Mouse (Mus musculus) midbrain, embryonic 11.5 days (tissue): ENCODE measurements around the gene Fam169a. TPM values are rescaled to one million over a fixed set of nuclear protein-coding genes. Genes with fewer than 3 reads are reported as not detected.

Source experiments
- ATAC-seq: fragments of 200-750 bp; cut with Nextera tagmentation; 2 replicates; pipeline ENCODE4 v1.8.0; 2017; ENCODE audit warnings: moderate TSS enrichment, moderate library complexity; ENCODE audit not compliant: low FRiP score
- DNase-seq: peaks from one replicate; pipeline ENCODE4 v3.0.0; 2015; ENCODE audit warnings: low spot score; ENCODE audit errors: missing footprints
- H3K27ac ChIP-seq: fragments of 300-500 bp; sonication (generic); 2 replicates; pipeline ENCODE4 v1.5.1; 2014; ENCODE audit warnings: low read depth, low read length
- H3K27me3 ChIP-seq: fragments of 300-500 bp; sonication (generic); 2 replicates; pipeline ENCODE4 v1.6.1; 2014; ENCODE audit warnings: mild to moderate bottlenecking, low read length, moderate library complexity, mixed read lengths; ENCODE audit not compliant: control insufficient read depth, insufficient read depth
- H3K36me3 ChIP-seq: fragments of 300-500 bp; sonication (generic); 2 replicates; pipeline ENCODE4 v1.6.1; 2014; ENCODE audit warnings: mild to moderate bottlenecking, low read length, moderate library complexity, mixed read lengths; ENCODE audit not compliant: control insufficient read depth, insufficient read depth
- H3K4me1 ChIP-seq: fragments of 300-500 bp; sonication (generic); 2 replicates; pipeline ENCODE4 v1.6.1; 2014; ENCODE audit warnings: low read length; ENCODE audit not compliant: control insufficient read depth, insufficient read depth
- H3K4me2 ChIP-seq: fragments of 300-500 bp; sonication (generic); 2 replicates; pipeline ENCODE4 v1.6.1; 2014; ENCODE audit warnings: mild to moderate bottlenecking, moderate library complexity
- H3K4me3 ChIP-seq: fragments of 300-500 bp; sonication (generic); 2 replicates; pipeline ENCODE4 v1.5.1; 2014; ENCODE audit warnings: low read depth, low read length
- H3K9ac ChIP-seq: fragments of 300-500 bp; sonication (generic); 2 replicates; pipeline ENCODE4 v1.6.1; 2014; ENCODE audit warnings: low read length
- H3K9me3 ChIP-seq: fragments of 300-500 bp; sonication (generic); 2 replicates; pipeline ENCODE4 v1.6.1; 2016; ENCODE audit warnings: low read length; ENCODE audit not compliant: control insufficient read depth
- WGBS: fragments of 180-500 bp; shearing (Covaris S2); extraction: QIAGEN DNeasy Blood & Tissue Kit; methylation state at CpG from one replicate; pipeline ENCODE4 v1.1.7; 2014; 5-methylcytosine and 5-hydroxymethylcytosine counted together
- polyA plus RNA-seq: library from polyadenylated mRNA; unstranded; fragments of >200 nt; fragmentation: Nextera tagmentation; extraction: Ambion mirVana; gene quantifications from 2 replicates; pipeline ENCODE4 v1.2.1, GENCODE M21; 2014

The Fam169a gene
- polyA plus RNA-seq: 13.9 and 14.0 TPM in 2 replicates

- Histone ChIP-seq H3K36me3 (no peaks in the 10 kb centered on the region), H3K9ac (no peak within 1 kb of the TSS), H3K27me3 (no peaks in the 10 kb centered on the region; the same call in 1 of the 2 replicates), H3K9me3 (no peaks in the 10 kb centered on the region), H3K4me1 (peaks cover 3% of the 10 kb centered on the region; the same call in 1 of the 2 replicates), H3K27ac (no peak within 1 kb of the TSS), H3K4me2 (peak within 1 kb of the TSS; percentile 12; the same call in 1 of the 2 replicates), H3K4me3 (no peak within 1 kb of the TSS)
- 29% methylated on average over 15 of the region's 15 CpGs for WGBS
- no peak for ATAC-seq
- DNase-seq: peak; percentile 91
Observed at GRCm38 (mm10) chr13:97066649-97067550, at the start of gene Fam169a. Gene Fam169a (plus strand): TSS chr13:97067286.

- Histone ChIP-seq H3K4me3 (no peak overlapping the region), H3K4me1 (no peaks in the 10 kb centered on the region), H3K27ac (no peak overlapping the region), H3K9me3 (no peaks in the 10 kb centered on the region), H3K27me3 (no peaks in the 10 kb centered on the region), H3K36me3 (no peaks in the 10 kb centered on the region), H3K9ac (no peak overlapping the region), H3K4me2 (no peak overlapping the region)
- DNase-seq: no peak
- 87% methylated on average over 3 of the region's 3 CpGs for WGBS
- no peak for ATAC-seq
Observed at GRCm38 (mm10) chr13:97017711-97018110, 49.4 kb upstream of the Fam169a start.

DNA sequence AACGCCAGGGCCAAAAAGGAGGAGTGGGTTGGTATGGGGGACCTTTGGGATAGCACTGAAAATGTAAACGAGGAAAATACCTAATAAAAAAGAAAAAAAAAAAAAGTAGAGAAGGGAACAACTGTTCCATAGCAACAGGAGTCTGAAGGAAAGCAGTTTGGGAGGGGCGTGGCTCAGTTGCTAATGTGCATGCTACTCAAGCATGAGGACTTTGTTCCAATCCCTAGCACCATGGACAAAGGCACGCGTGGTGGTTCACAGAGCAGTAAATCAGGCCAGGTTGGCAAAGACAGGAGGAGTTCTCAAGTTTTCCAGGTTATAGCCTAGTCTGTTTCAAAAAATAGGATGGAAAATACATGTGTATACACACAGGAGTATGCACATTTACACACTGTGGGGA, 47.0 kb upstream of the Fam169a start:
- Histone ChIP-seq H3K4me1 (no peaks in the 10 kb centered on the region), H3K9ac (no peak overlapping the region), H3K4me3 (no peak overlapping the region), H3K36me3 (no peaks in the 10 kb centered on the region), H3K27me3 (no peaks in the 10 kb centered on the region), H3K27ac (no peak overlapping the region), H3K4me2 (no peak overlapping the region), H3K9me3 (no peaks in the 10 kb centered on the region)
- DNase-seq: no peak
- ATAC-seq: no peak
- 62% methylated on average over 5 of the region's 5 CpGs for WGBS

GRCm38 (mm10) chr13:97021906-97022305, 45.2 kb upstream of the Fam169a start:
- H3K4me1 ChIP-seq: no peaks in the 10 kb centered on the region
- no peak for DNase-seq
- no peaks in the 10 kb centered on the region for H3K9me3 ChIP-seq

DNA sequence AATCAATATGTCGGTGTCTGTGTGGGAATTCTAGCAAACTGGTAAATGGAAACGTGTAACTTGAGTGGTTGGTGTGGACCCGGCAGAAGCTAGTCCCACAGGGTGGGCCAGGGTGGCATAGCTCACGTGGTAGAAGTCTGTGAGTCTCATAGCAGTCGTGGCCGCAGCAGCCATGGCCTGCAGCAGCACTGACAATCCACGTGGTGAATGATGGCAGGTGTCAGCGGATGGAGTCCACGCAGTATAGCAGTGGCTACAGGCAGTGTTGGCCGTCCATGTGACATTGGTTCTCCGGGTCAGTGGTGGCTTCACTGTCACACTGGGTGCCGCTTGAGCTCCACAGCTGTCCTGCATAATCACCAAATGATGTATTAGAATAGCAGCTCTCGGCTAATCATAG, 37.0 kb upstream of the Fam169a start:
- Histone ChIP-seq H3K9ac (no peak overlapping the region), H3K36me3 (no peaks in the 10 kb centered on the region), H3K27me3 (no peaks in the 10 kb centered on the region), H3K9me3 (no peaks in the 10 kb centered on the region), H3K4me3 (no peak overlapping the region), H3K27ac (no peak overlapping the region), H3K4me1 (no peaks in the 10 kb centered on the region), H3K4me2 (no peak overlapping the region)
- no peak for DNase-seq
- no peak for ATAC-seq
- 89% methylated on average over 13 of the region's 13 CpGs for WGBS

More at GRCm38 (mm10) chr13:97021906-97022305, 45.2 kb upstream of the Fam169a start:
- no peak for ATAC-seq
- Histone ChIP-seq H3K4me2 (no peak overlapping the region), H3K27me3 (no peaks in the 10 kb centered on the region), H3K36me3 (no peaks in the 10 kb centered on the region), H3K27ac (no peak overlapping the region), H3K4me3 (no peak overlapping the region), H3K9ac (no peak overlapping the region)
- 65% methylated on average over 4 of the region's 4 CpGs for WGBS

DNA sequence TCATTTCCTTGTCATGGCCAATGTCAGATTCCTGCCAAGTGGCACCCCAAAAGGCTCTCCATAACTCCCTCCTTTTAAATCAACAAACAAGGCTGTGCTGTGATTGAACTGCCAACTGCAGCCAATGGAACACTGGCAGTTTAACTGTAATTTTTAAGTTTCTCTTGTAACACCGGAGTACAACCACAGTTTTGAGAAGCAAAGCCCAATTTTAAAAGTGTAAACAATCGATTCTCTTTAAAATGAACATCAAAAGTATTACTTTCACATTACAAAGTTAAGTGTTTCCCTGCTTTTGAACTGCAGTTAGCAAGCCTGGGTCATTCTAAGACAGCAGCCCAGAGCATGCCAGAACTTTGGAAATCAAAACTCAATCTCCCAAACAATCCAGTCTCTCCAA, 32.8 kb upstream of the Fam169a start, which contains the start of gene 1700029F12Rik:
Gene 1700029F12Rik (minus strand): TSS at position 101 of the 400 bp plus-strand sequence.
- Histone ChIP-seq H3K27ac (no peak within 1 kb of the TSS), H3K4me1 (no peaks in the 10 kb centered on the region), H3K4me2 (no peak within 1 kb of the TSS), H3K9me3 (no peaks in the 10 kb centered on the region), H3K36me3 (no peaks in the 10 kb centered on the region), H3K27me3 (no peaks in the 10 kb centered on the region), H3K4me3 (no peak within 1 kb of the TSS), H3K9ac (no peak within 1 kb of the TSS)
- no peak for DNase-seq
- 88% methylated on average over 2 of the region's 2 CpGs for WGBS
- no peak for ATAC-seq

DNA sequence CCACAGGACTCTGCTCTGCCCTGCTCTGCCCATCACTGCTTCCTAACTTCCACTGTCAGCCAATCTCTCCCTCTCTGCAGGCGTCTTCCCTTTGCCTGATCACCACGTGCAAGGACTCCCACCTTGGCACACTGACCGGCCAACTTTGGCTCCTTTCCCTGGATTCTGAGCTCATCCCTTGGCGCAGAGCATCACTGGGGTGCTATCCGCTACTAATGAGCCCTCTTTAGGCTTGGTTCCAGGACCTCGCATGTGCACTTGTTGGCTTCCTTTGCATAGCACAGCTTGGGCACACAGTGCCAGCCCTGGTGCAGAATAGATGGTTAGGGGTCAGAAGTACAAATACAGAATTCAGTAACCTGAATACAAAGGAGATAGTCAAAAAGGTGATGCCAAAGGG, 15.9 kb upstream of the Fam169a start:
- no peak overlapping the region for H3K4me2 ChIP-seq
- H3K27ac ChIP-seq: no peak overlapping the region
- no peaks in the 10 kb centered on the region for H3K36me3 ChIP-seq
- DNase-seq: no peak
- no peaks in the 10 kb centered on the region; the same call in 1 of the 2 replicates for H3K9me3 ChIP-seq
- WGBS: 84% methylated on average over 6 of the region's 6 CpGs
- no peak for ATAC-seq
- no peaks in the 10 kb centered on the region for H3K4me1 ChIP-seq
- no peaks in the 10 kb centered on the region for H3K27me3 ChIP-seq
- no peak overlapping the region for H3K9ac ChIP-seq
- no peak overlapping the region for H3K4me3 ChIP-seq

- ATAC-seq (peak; percentile 67), DNase-seq (peak; percentile 99)
- H3K4me3 ChIP-seq: no peak overlapping the region
- 16% methylated on average over 11 of the region's 11 CpGs for WGBS
- H3K9me3 ChIP-seq: no peaks in the 10 kb centered on the region
- H3K27ac ChIP-seq: no peak overlapping the region
- H3K4me1 ChIP-seq: no peaks in the 10 kb centered on the region
- no peaks in the 10 kb centered on the region for H3K27me3 ChIP-seq
- H3K4me2 ChIP-seq: no peak overlapping the region
- H3K9ac ChIP-seq: no peak overlapping the region
- no peaks in the 10 kb centered on the region for H3K36me3 ChIP-seq
Observed at GRCm38 (mm10) chr13:97052667-97053066, 14.4 kb upstream of the Fam169a start.

DNA sequence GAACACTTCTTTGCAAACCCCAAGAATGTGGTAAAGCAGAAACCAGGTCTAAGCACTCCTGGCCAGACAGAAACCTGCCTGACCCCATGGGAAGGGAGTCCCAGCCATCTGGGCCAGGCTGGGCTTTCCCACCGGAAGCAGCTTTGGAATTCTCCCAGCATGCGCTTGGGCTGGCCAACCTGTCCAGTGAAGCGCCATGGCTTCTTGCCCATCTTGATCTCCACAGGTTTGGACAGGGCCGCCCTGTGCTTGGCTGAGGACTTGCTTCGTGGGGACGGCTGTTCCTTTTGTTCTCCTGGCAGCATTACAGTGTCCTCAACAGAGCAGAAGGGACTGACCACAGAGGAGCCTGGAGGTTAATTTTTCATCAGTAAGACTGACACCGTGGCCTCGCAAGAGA, 13.2 kb upstream of the Fam169a start:
- DNase-seq: no peak
- no peaks in the 10 kb centered on the region for H3K27me3 ChIP-seq
- no peaks in the 10 kb centered on the region for H3K9me3 ChIP-seq
- H3K4me3 ChIP-seq: no peak overlapping the region
- H3K36me3 ChIP-seq: no peaks in the 10 kb centered on the region
- WGBS: 95% methylated on average over 8 of the region's 8 CpGs
- H3K9ac ChIP-seq: no peak overlapping the region
- no peaks in the 10 kb centered on the region for H3K4me1 ChIP-seq
- H3K27ac ChIP-seq: no peak overlapping the region
- no peak for ATAC-seq
- no peak overlapping the region for H3K4me2 ChIP-seq
